8 mouse cellular contexts compared by ENCODE assay signal in genomic region chr7:126428154-126428553, GRCm38 (mm10). TPM values are rescaled to one million over a fixed set of nuclear protein-coding genes. Genes with fewer than 3 reads are reported as not detected.
A peak's percentile ranks its signal among the peaks of the same experiment; 100 is the strongest.
DNase-seq lines count a peak whose midpoint lies in the region; ATAC-seq and TF ChIP-seq lines count a peak whose summit lies in the region.

No protein-coding gene starts in this region.

- peaks cover 25% of the 10 kb centered on the region for H3K4me1 ChIP-seq in E14TG2a.4 (replicated peaks; ENCODE audit: low read depth, low read length)
- peaks cover 10% of the 10 kb centered on the region for H3K4me1 ChIP-seq in forebrain, embryonic 14.5 days (ENCODE audit: control insufficient read depth, insufficient read depth, low read length)
- peaks cover 18% of the 10 kb centered on the region for H3K4me1 ChIP-seq in liver, embryonic 16.5 days (ENCODE audit: control insufficient read depth, low read depth, low read length)

- H3K27me3 ChIP-seq in E14TG2a.4 (ENCODE audit: insufficient read depth, low read length), result peaks cover 8% of the 10 kb centered on the region
- H3K27me3 ChIP-seq in forebrain, embryonic 14.5 days (replicated peaks; ENCODE audit: control insufficient read depth, insufficient read depth, low read length), result no peaks in the 10 kb centered on the region
- H3K27me3 ChIP-seq in liver, embryonic 16.5 days (ENCODE audit: control insufficient read depth, insufficient read depth, low read depth, low read length), result no peaks in the 10 kb centered on the region

- H3K9ac ChIP-seq in forebrain, embryonic 14.5 days (ENCODE audit: low read length), result peak overlapping the region; percentile 89
- peak overlapping the region; percentile 70 for H3K9ac ChIP-seq in liver, embryonic 16.5 days (ENCODE audit: low read depth, low read length)

- peaks cover 33% of the 10 kb centered on the region for H3K36me3 ChIP-seq in E14TG2a.4 (ENCODE audit: insufficient read depth, low read length)
- 0 out of 2 replicates have a peak, but pooled peaks cover 3% of the 10 kb centered on the region for H3K36me3 ChIP-seq in forebrain, embryonic 14.5 days (ENCODE audit: control insufficient read depth, insufficient read depth, low read length)
- H3K36me3 ChIP-seq in liver, embryonic 16.5 days (ENCODE audit: control insufficient read depth, insufficient read depth), result no peaks in the 10 kb centered on the region

- H3K9me3 ChIP-seq in E14TG2a.4 (ENCODE audit: low read length), result no peaks in the 10 kb centered on the region
- H3K9me3 ChIP-seq in forebrain, embryonic 14.5 days (replicated peaks; ENCODE audit: control insufficient read depth, low read length), result no peaks in the 10 kb centered on the region
- no peaks in the 10 kb centered on the region for H3K9me3 ChIP-seq in liver, embryonic 16.5 days (replicated peaks; ENCODE audit: control insufficient read depth, low read length)

- intact Hi-C loops in gastrocnemius, adult 2 months (cut with DNase I), result no loop called here
- intact Hi-C loops in gastrocnemius, postnatal 36 days (cut with DNase I), result no loop called here

- peak overlapping the region; percentile 94 for H3K27ac ChIP-seq in gastrocnemius, adult 2 months
- peak overlapping the region; percentile 80 for H3K27ac ChIP-seq in forebrain, embryonic 14.5 days (ENCODE audit: low read depth, low read length)
- H3K27ac ChIP-seq in liver, embryonic 16.5 days (ENCODE audit: low read length), result peak overlapping the region; percentile 69

- peak overlapping the region; percentile 94 for H3K4me2 ChIP-seq in forebrain, embryonic 14.5 days (ENCODE audit: low read length)
- H3K4me2 ChIP-seq in liver, embryonic 16.5 days (ENCODE audit: low read depth, low read length), result peak overlapping the region; percentile 99

- ATAC-seq in forebrain, embryonic 14.5 days, result no peak
- ATAC-seq in liver, embryonic 16.5 days (ENCODE audit: low read depth), result peak; percentile 31; the same call in 1 of the 2 replicates

- H3K4me3 ChIP-seq in gastrocnemius, adult 2 months, result peak overlapping the region; percentile 82
- peak overlapping the region; percentile 86 for H3K4me3 ChIP-seq in E14TG2a.4 (replicated peaks; ENCODE audit: low read length)
- H3K4me3 ChIP-seq in forebrain, embryonic 14.5 days (ENCODE audit: low read depth, low read length), result peak overlapping the region; percentile 66
- H3K4me3 ChIP-seq in liver, embryonic 16.5 days (ENCODE audit: low read depth, low read length), result peak overlapping the region; percentile 75

- DNase-seq in gastrocnemius, adult 2 months, result no peak
- DNase-seq in gastrocnemius, postnatal 25 days, result no peak
- peak; percentile 4 for DNase-seq in forebrain, embryonic 14.5 days (ENCODE audit: low spot score)
- DNase-seq in retina, postnatal 1 day, result no peak
- DNase-seq in gastrocnemius, postnatal 36 days, result no peak
- no peak for DNase-seq in right cerebral cortex, adult 18-20 months

- no peak for TF ChIP-seq CTCF in gastrocnemius, adult 2 months (IDR thresholded peaks at IDR 0.05)
- TF ChIP-seq CTCF in E14TG2a.4 (conservative IDR thresholded peaks at IDR 0.05; ENCODE audit: low read length), result no peak

- 23% methylated on average over 4 of the region's 4 CpGs for WGBS in forebrain, embryonic 14.5 days
- 6% methylated on average over 4 of the region's 4 CpGs for WGBS in liver, embryonic 16.5 days (ENCODE audit: insufficient replicate concordance)

RNA-seq across cellular contexts. Expression of gene Rabep2, which starts 0.4 kb away (rescaled TPM):
- total RNA-seq in gastrocnemius, adult 2 months (2021), result 10 to 100 TPM; 14.0 to 14.9 TPM
- 10 to 100 TPM; 11.2 to 14.6 TPM for total RNA-seq in gastrocnemius, postnatal 25 days (2021)
- 15.6 and 21.4 TPM in 2 replicates for polyA plus RNA-seq in forebrain, embryonic 14.5 days (2014; fragmentation: Nextera tagmentation; extraction: Ambion mirVana)
- 6.0 and 6.3 TPM in 2 replicates for polyA plus RNA-seq in liver, embryonic 16.5 days (2015; fragmentation: Nextera tagmentation; extraction: Ambion mirVana)
- total RNA-seq in gastrocnemius, postnatal 36 days (2021), result 10 to 100 TPM; 13.8 to 14.0 TPM

RNA-seq across cellular contexts. Expression of gene Cd19, which starts 13.5 kb away (rescaled TPM):
- total RNA-seq in gastrocnemius, adult 2 months (2021), result not detected
- total RNA-seq in gastrocnemius, postnatal 25 days (2021), result under 1 TPM in 1 of 2 experiments, not detected in 1; 0.48 TPM
- polyA plus RNA-seq in forebrain, embryonic 14.5 days (2014; fragmentation: Nextera tagmentation; extraction: Ambion mirVana), result 0.33 TPM in 1 of 2 replicates, not detected in the other
- 3.6 and 4.7 TPM in 2 replicates for polyA plus RNA-seq in liver, embryonic 16.5 days (2015; fragmentation: Nextera tagmentation; extraction: Ambion mirVana)
- not detected for total RNA-seq in gastrocnemius, postnatal 36 days (2021)

RNA-seq across cellular contexts. Expression of gene Nfatc2ip, which starts 31.6 kb away (rescaled TPM):
- 1 to 10 TPM; 3.3 to 3.4 TPM for total RNA-seq in gastrocnemius, adult 2 months (2021)
- 1 to 10 TPM; 2.8 to 3.2 TPM for total RNA-seq in gastrocnemius, postnatal 25 days (2021)
- 3.7 and 4.1 TPM in 2 replicates for polyA plus RNA-seq in forebrain, embryonic 14.5 days (2014; fragmentation: Nextera tagmentation; extraction: Ambion mirVana)
- polyA plus RNA-seq in liver, embryonic 16.5 days (2015; fragmentation: Nextera tagmentation; extraction: Ambion mirVana), result 1.7 and 1.9 TPM in 2 replicates
- total RNA-seq in gastrocnemius, postnatal 36 days (2021), result 1 to 10 TPM; 2.2 to 3.5 TPM

RNA-seq across cellular contexts. Expression of gene Atp2a1, which starts 34.8 kb away (rescaled TPM):
- total RNA-seq in gastrocnemius, adult 2 months (2021), result over 10,000 TPM; 21,521 to 26,495 TPM
- over 10,000 TPM; 22,501 to 25,220 TPM for total RNA-seq in gastrocnemius, postnatal 25 days (2021)
- polyA plus RNA-seq in forebrain, embryonic 14.5 days (2014; fragmentation: Nextera tagmentation; extraction: Ambion mirVana), result 0.12 and 0.24 TPM in 2 replicates
- 8.7 and 22.0 TPM in 2 replicates for polyA plus RNA-seq in liver, embryonic 16.5 days (2015; fragmentation: Nextera tagmentation; extraction: Ambion mirVana)
- total RNA-seq in gastrocnemius, postnatal 36 days (2021), result over 10,000 TPM; 23,125 to 24,213 TPM

RNA-seq across cellular contexts. Expression of gene Sh2b1, which starts 47.1 kb away (rescaled TPM):
- 10 to 100 TPM; 43.0 to 48.1 TPM for total RNA-seq in gastrocnemius, adult 2 months (2021)
- total RNA-seq in gastrocnemius, postnatal 25 days (2021), result 10 to 100 TPM; 41.5 to 43.9 TPM
- 49.2 and 59.5 TPM in 2 replicates for polyA plus RNA-seq in forebrain, embryonic 14.5 days (2014; fragmentation: Nextera tagmentation; extraction: Ambion mirVana)
- 14.2 and 14.5 TPM in 2 replicates for polyA plus RNA-seq in liver, embryonic 16.5 days (2015; fragmentation: Nextera tagmentation; extraction: Ambion mirVana)
- 10 to 100 TPM; 36.8 to 43.4 TPM for total RNA-seq in gastrocnemius, postnatal 36 days (2021)
